Comparison of ENCODE assay signal across 23 mouse cellular contexts in the genomic region with DNA sequence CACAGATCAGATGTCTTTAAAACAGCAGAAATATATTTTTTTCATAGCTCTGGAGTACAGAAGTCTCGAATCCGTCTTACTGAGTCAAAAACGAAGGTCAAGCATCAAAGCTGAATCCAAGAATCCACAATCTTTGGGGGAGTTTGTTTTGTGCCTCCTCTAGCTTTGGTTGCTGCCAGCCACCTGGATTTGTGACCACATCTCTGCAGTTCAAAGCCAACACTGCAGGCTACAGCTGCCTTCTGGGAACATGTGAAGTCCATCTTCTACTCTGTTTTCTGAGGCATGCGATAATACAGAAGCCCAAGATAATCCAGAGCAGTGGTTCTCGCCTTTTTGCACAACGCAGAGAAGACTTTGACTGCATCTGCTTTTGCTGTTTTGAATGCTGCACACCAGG.
"Had no signal": no experiment of that assay in that cellular context is flagged by ENCODE, and none has a peak within 500 bp of the region (broad histone marks: within the 10 kb centered on the region; RNA-seq: fewer than 3 reads in every experiment).

No protein-coding gene starts in this region.

- ATAC-seq: forebrain, embryonic 16.5 days; hindbrain, postnatal 0 days; intestine, embryonic 16.5 days had no signal

- H3K9me3 ChIP-seq: heart, embryonic 13.5 days; heart, embryonic 15.5 days; hindbrain, embryonic 13.5 days; hindbrain, embryonic 15.5 days; kidney, embryonic 15.5 days; limb, embryonic 13.5 days; limb, embryonic 15.5 days had no signal

- H3K4me2 ChIP-seq: heart, embryonic 13.5 days; heart, embryonic 15.5 days; hindbrain, embryonic 13.5 days; hindbrain, embryonic 15.5 days; kidney, embryonic 15.5 days; limb, embryonic 13.5 days; limb, embryonic 15.5 days had no signal

- H3K27me3 ChIP-seq: heart, embryonic 13.5 days; heart, embryonic 15.5 days; hindbrain, embryonic 13.5 days; hindbrain, embryonic 15.5 days; kidney, embryonic 15.5 days; limb, embryonic 13.5 days; limb, embryonic 15.5 days had no signal

- H3K27ac ChIP-seq: heart, embryonic 13.5 days; heart, embryonic 15.5 days; hindbrain, embryonic 13.5 days; hindbrain, embryonic 15.5 days; hindbrain, postnatal 0 days; kidney, embryonic 15.5 days; kidney, postnatal 0 days; limb, embryonic 13.5 days; limb, embryonic 15.5 days had no signal

- H3K4me3 ChIP-seq: heart, embryonic 13.5 days; heart, embryonic 15.5 days; hindbrain, embryonic 13.5 days; hindbrain, embryonic 15.5 days; kidney, embryonic 15.5 days; limb, embryonic 13.5 days; limb, embryonic 15.5 days had no signal

- DNase-seq: gastrocnemius, postnatal 14 days; gastrocnemius, postnatal 36 days; heart, postnatal 14 days; heart, postnatal 36 days; kidney, adult 11 months; kidney, adult 2 months; kidney, adult 9 months; kidney, postnatal 14 days; kidney, postnatal 36 days; layer of hippocampus, adult 9-11 months; layer of hippocampus, postnatal 36 days; left cerebral cortex, postnatal 4 days had no signal

- H3K36me3 ChIP-seq: heart, embryonic 13.5 days; heart, embryonic 15.5 days; hindbrain, embryonic 13.5 days; hindbrain, embryonic 15.5 days; kidney, embryonic 15.5 days; limb, embryonic 13.5 days; limb, embryonic 15.5 days had no signal

- H3K4me1 ChIP-seq: hindbrain, embryonic 13.5 days; hindbrain, embryonic 15.5 days; kidney, embryonic 15.5 days; limb, embryonic 13.5 days had no signal

- H3K9ac ChIP-seq: heart, embryonic 13.5 days; heart, embryonic 15.5 days; hindbrain, embryonic 13.5 days; hindbrain, embryonic 15.5 days; kidney, embryonic 15.5 days; limb, embryonic 13.5 days; limb, embryonic 15.5 days had no signal
